Mouse (Mus musculus): ENCODE measurements around the gene Mitf.

Gene Mitf

DNA sequence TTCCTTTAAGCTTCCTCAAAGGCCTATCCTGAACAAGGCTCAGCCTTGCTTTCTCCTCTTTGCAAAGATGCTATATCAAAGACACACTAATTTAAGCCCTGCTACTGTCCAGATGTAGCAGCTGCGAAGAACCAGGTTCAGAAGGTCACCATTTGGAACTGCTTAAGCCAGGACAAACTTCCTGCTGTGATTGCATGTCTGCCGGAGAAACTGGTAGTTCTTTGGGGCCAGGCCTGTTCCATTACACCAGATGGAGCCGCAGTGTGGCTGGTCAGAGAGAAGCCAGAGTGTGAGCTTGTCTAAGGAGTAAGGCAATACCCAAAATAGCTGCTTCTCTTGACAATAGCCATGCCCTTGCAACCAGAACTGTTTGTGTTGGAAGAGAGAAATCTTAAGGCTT lies 75.1 kb downstream of the Mitf start:
- no peak for DNase-seq (ENCODE audit: low read depth)

- DNase-seq (ENCODE audit: low read depth) = no peak
These were observed 76.1 kb downstream of the Mitf start for GRCm38 (mm10) chr6:97882931-97883330.

DNA sequence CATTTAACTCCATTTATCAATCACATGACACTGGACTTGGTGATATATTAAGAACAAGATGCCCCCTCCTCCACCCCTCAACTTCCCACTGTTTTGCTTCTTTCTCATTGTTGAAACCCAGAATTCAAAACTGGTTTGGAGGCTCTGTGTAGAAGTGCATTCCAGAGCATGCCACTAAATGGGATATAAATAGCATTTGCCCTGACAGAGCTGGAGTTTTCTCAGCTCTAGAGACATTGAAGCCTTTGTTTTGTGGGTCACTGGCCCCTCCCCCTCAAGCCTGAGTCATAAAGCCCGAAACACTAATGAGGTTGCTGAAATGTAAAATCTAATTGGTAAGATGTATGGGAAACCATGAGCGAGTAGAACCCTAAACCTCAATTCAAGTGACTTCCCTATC lies 76.6 kb downstream of the Mitf start:
- no peak for DNase-seq (ENCODE audit: low read depth)

DNA sequence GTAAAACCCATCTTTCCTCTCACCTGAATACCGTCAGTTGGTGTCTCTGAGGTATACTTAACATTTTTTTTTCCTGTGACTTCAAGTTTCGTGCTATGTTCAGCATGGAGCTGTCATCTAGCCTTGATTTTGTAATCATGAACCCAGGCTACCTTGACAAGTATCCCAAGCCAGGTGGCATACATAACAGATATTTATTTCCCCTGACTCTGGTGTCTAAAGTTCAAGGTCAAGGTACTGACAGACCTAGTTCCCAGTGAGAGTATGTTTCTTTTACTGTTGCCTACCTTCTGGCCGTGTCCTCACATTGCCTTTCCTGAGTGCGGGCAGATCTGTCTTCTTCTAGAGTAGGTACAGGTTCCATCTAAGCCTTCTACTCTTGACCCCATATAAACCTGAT lies 78.1 kb downstream of the Mitf start:
- no peak for DNase-seq (ENCODE audit: low read depth)

GRCm38 (mm10) chr6:97885606-97886005 lies 78.8 kb downstream of the Mitf start:
- DNase-seq (ENCODE audit: low read depth) = no peak

DNA sequence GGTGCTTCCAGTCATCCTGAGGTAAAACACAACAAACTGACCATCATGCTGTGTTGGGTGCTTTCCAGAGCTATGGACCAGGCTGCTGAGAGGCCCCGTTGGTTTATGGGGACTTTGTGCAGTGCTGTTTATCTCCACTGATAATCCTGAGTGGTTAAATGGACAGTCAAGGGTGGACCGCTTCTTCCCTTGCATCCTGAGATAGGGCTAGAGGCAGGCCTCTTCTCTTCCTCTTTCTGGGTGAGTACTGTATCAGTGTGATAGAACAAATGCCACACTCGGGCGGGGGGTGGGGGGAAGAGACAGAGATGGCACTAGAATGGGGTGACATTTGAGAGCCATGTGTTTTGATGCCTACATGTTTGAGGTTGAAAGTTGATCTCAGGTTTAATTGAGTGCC lies 81.0 kb downstream of the Mitf start:
- peak; percentile 32 for DNase-seq (ENCODE audit: low read depth)

- no peak for DNase-seq (ENCODE audit: low read depth)
These were observed 81.7 kb downstream of the Mitf start for GRCm38 (mm10) chr6:97888596-97888995.

- DNase-seq (ENCODE audit: low read depth) = no peak
These were observed 86.7 kb downstream of the Mitf start for GRCm38 (mm10) chr6:97893546-97893945.

- DNase-seq (ENCODE audit: low read depth) = no peak
These were observed 90.3 kb downstream of the Mitf start for GRCm38 (mm10) chr6:97897191-97897590.

- no peak for DNase-seq (ENCODE audit: low read depth)
These were observed 91.2 kb downstream of the Mitf start for GRCm38 (mm10) chr6:97898085-97898484.

GRCm38 (mm10) chr6:97901561-97901960 lies 94.7 kb downstream of the Mitf start:
- no peak for DNase-seq (ENCODE audit: low read depth)

DNA sequence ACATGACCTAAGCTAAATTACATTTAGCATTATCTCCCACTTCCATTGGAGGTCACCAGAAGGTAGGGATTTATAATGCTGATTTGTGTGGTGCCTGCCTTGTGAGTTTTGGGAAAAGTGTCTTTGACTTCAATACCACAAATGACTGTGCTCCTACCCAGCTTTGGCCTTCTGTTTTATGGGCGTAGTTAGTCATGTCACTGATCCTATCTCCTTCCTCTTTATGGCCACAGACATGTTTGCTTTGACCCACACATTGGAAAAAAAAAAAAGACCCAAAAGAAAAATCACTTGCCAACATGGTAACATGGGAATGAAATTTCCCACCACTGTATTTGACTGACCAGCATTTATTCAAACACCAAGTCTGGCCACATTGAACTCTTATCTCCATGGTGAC lies 95.4 kb downstream of the Mitf start:
- DNase-seq (ENCODE audit: low read depth) = peak; percentile 18

DNA sequence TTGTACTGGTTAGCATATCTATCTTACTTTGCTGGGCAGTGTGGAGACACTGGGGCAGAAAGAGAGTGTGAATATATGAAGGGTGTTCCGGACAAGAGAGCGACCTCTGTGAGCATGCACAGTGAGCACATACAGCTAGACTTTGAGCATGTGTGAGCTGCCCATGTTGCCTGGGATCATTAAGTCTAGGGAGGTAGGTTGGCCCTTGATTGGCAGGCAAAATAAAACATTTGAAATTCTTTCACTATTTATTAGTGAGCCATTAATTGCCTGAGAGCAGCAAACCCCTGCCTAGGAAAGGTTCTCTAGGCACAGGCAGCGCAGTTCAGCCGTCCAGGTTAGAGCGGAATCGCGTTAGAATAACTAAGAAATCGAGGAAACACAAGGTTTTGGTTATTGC lies 107.9 kb downstream of the Mitf start:
- no peak for DNase-seq (ENCODE audit: low read depth)

- DNase-seq (ENCODE audit: low read depth) = no peak
These were observed 109.6 kb downstream of the Mitf start for GRCm38 (mm10) chr6:97916386-97916903.

- no peak for DNase-seq (ENCODE audit: low read depth)
These were observed 111.2 kb downstream of the Mitf start for GRCm38 (mm10) chr6:97918051-97918450.

- no peak for DNase-seq (ENCODE audit: low read depth)
These were observed 111.6 kb downstream of the Mitf start for GRCm38 (mm10) chr6:97918481-97918880.

GRCm38 (mm10) chr6:97919287-97919686 lies 112.4 kb downstream of the Mitf start:
- DNase-seq (ENCODE audit: low read depth) = no peak

DNA sequence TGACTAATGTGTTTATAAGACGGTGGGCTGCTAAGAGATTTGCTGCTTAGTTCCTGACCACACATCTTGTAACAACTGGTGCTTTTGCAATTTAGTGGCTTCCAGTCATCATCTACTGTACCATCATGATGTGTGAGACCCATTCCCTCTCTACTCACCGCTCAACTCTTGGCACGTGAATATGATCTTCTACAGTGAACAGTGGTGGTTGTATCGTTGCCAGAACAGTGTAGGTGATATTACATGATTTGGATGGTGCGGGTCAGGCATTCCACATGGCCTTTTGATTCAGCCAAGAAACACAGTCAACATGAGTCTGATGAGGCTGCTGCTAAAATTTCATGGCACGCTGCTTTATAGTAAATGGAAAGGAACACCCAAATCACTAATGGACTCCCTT lies 114.7 kb downstream of the Mitf start:
- DNase-seq (ENCODE audit: low read depth) = no peak

GRCm38 (mm10) chr6:97924221-97924620 lies 117.4 kb downstream of the Mitf start:
- no peak for DNase-seq (ENCODE audit: low read depth)

GRCm38 (mm10) chr6:97929051-97929450 lies 122.2 kb downstream of the Mitf start:
- no peak for DNase-seq (ENCODE audit: low read depth)

DNA sequence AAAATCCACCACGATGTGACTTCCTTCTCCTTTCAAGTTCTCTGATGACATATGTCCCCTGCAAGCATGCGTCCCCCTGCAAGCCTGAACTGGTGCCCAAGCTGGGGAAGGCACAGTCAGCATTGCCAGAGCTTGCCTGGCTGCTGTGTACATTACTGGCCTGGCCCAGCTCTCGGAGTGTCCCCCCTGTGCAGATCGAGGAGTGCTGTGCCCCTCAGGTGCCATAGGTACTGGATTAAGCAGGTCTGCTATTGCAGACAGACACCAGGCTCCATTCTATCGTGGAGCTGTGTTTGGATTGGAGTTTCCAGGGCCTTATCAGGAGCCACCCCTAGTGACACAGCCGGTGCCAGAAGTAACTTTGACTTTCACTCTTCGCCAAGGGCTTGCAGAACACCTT lies 122.6 kb downstream of the Mitf start:
- DNase-seq (ENCODE audit: low read depth) = no peak

- no peak for DNase-seq (ENCODE audit: low read depth)
These were observed 130.3 kb downstream of the Mitf start for GRCm38 (mm10) chr6:97937139-97937538.

- no peak for DNase-seq (ENCODE audit: low read depth)
These were observed 131.2 kb downstream of the Mitf start for GRCm38 (mm10) chr6:97937897-97938614.

DNA sequence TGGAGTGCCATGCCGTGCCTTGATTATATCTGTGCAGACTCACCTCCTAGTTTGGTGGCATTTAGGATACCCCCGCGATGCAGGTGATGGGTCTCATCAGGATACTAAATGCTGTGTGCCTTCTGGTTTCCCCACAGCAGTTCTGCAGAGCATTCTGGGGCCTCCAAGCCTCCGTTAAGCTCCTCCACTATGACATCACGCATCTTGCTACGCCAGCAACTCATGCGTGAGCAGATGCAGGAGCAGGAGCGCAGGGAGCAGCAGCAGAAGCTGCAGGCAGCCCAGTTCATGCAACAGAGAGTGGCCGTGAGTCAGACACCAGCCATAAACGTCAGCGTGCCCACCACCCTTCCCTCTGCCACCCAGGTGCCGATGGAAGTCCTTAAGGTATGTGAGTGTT lies 134.1 kb downstream of the Mitf start:
- no peak for DNase-seq (ENCODE audit: low read depth)

Measured in 416B (cell line).